Comparison of ENCODE assay signal across 13 mouse cellular contexts in genomic region chr10:24823265-24823664, GRCm38 (mm10). TPM values are rescaled to one million over a fixed set of nuclear protein-coding genes. Genes with fewer than 3 reads are reported as not detected.
DNase-seq lines count a peak whose midpoint lies in the region; ATAC-seq and TF ChIP-seq lines count a peak whose summit lies in the region.
"Had no signal": no experiment of that assay in that cellular context is flagged by ENCODE, and none has a peak within 500 bp of the region (broad histone marks: within the 10 kb centered on the region; RNA-seq: fewer than 3 reads in every experiment).

No protein-coding gene starts in this region.

- no peak overlapping the region for H3K4me2 ChIP-seq in limb, embryonic 12.5 days
- H3K4me2 ChIP-seq in intestine, embryonic 16.5 days (ENCODE audit: low read depth, low read length), result no peak overlapping the region
- H3K4me2 ChIP-seq in myocyte (ENCODE audit: low read depth), result peak overlapping the region; percentile 45
- H3K4me2 ChIP-seq: neural tube, embryonic 12.5 days had no signal

- H3K4me1 ChIP-seq in limb, embryonic 12.5 days (replicated peaks), result peaks cover 9% of the 10 kb centered on the region
- H3K4me1 ChIP-seq in limb, embryonic 10.5 days, result peaks cover 10% of the 10 kb centered on the region; the same call in 1 of the 2 replicates
- peaks cover 3% of the 10 kb centered on the region; the same call in 1 of the 2 replicates for H3K4me1 ChIP-seq in brown adipose tissue, adult 24 weeks (ENCODE audit: control insufficient read depth, insufficient read depth, insufficient read length, low read length)
- peaks cover 9% of the 10 kb centered on the region; the same call in 1 of the 2 replicates for H3K4me1 ChIP-seq in intestine, embryonic 16.5 days (ENCODE audit: control insufficient read depth, insufficient read depth, low read length)
- H3K4me1 ChIP-seq: neural tube, embryonic 12.5 days had no signal

- no peaks in the 10 kb centered on the region for H3K36me3 ChIP-seq in limb, embryonic 12.5 days
- peaks cover 4% of the 10 kb centered on the region; the same call in 1 of the 2 replicates for H3K36me3 ChIP-seq in limb, embryonic 10.5 days
- H3K36me3 ChIP-seq in intestine, embryonic 16.5 days (ENCODE audit: control insufficient read depth, insufficient read depth, low read length), result no peaks in the 10 kb centered on the region
- H3K36me3 ChIP-seq in myocyte (ENCODE audit: control insufficient read depth, insufficient read depth), result no peaks in the 10 kb centered on the region
- H3K36me3 ChIP-seq: forebrain, embryonic 10.5 days; neural tube, embryonic 12.5 days had no signal

- no peaks in the 10 kb centered on the region for H3K27me3 ChIP-seq in limb, embryonic 12.5 days
- no peaks in the 10 kb centered on the region for H3K27me3 ChIP-seq in limb, embryonic 10.5 days (ENCODE audit: low read depth, poor library complexity, severe bottlenecking)
- H3K27me3 ChIP-seq in intestine, embryonic 16.5 days (replicated peaks; ENCODE audit: control insufficient read depth, insufficient read depth, low read length), result no peaks in the 10 kb centered on the region
- no peaks in the 10 kb centered on the region for H3K27me3 ChIP-seq in myocyte (ENCODE audit: control insufficient read depth, insufficient read depth, insufficient read length)
- H3K27me3 ChIP-seq: neural tube, embryonic 12.5 days had no signal

- no peak overlapping the region for H3K4me3 ChIP-seq in limb, embryonic 12.5 days (replicated peaks)
- H3K4me3 ChIP-seq in limb, embryonic 10.5 days, result no peak overlapping the region
- H3K4me3 ChIP-seq in brown adipose tissue, adult 24 weeks (ENCODE audit: insufficient read depth, low read depth, low read length), result peak overlapping the region; percentile 43; the same call in 1 of the 2 replicates
- no peak overlapping the region for H3K4me3 ChIP-seq in intestine, embryonic 16.5 days (ENCODE audit: low read length)
- H3K4me3 ChIP-seq in myocyte, result no peak overlapping the region
- H3K4me3 ChIP-seq: forebrain, embryonic 10.5 days; neural tube, embryonic 12.5 days had no signal

- H3ac ChIP-seq in myocyte (ENCODE audit: control insufficient read depth, insufficient read length), result no peak overlapping the region

- no peak for DNase-seq in limb, embryonic 10.5 days (ENCODE audit: low spot score)
- DNase-seq in urinary bladder, postnatal 25 days (ENCODE audit: low spot score), result no peak
- no peak for DNase-seq in cerebellum, postnatal 36 days
- DNase-seq: adrenal gland, adult 2 months; cerebellum, postnatal 10 days; gastrocnemius, postnatal 36 days had no signal

- TF ChIP-seq POLR2A in myocyte (IDR thresholded peaks at IDR 0.05; ENCODE audit: insufficient read length, low read depth), result no peak

- no peaks in the 10 kb centered on the region for H3K9me3 ChIP-seq in limb, embryonic 12.5 days
- H3K9me3 ChIP-seq in limb, embryonic 10.5 days (replicated peaks), result no peaks in the 10 kb centered on the region
- no peaks in the 10 kb centered on the region for H3K9me3 ChIP-seq in intestine, embryonic 16.5 days (ENCODE audit: control insufficient read depth, low read length)
- H3K9me3 ChIP-seq: forebrain, embryonic 10.5 days; neural tube, embryonic 12.5 days had no signal

- no peak overlapping the region for H3K9ac ChIP-seq in limb, embryonic 12.5 days (replicated peaks)
- no peak overlapping the region; the same call in 1 of the 2 replicates for H3K9ac ChIP-seq in intestine, embryonic 16.5 days (ENCODE audit: low read depth, low read length)
- H3K9ac ChIP-seq: neural tube, embryonic 12.5 days had no signal

- 47% methylated on average over 1 of the region's 1 CpGs for WGBS in limb, embryonic 12.5 days
- WGBS in limb, embryonic 10.5 days, result 72% methylated on average over 1 of the region's 1 CpGs
- WGBS in intestine, embryonic 16.5 days, result 25% methylated on average over 1 of the region's 1 CpGs

- no peaks in the 10 kb centered on the region for H3K79me2 ChIP-seq in myocyte (ENCODE audit: control insufficient read depth, insufficient read depth)

- peak; percentile 68; the same call in 1 of the 2 replicates for ATAC-seq in limb, embryonic 12.5 days (ENCODE audit: insufficient number of reproducible peaks, insufficient read depth, low FRiP score, low TSS enrichment, low read depth)
- peak; percentile 39; the same call in 1 of the 2 replicates for ATAC-seq in intestine, embryonic 16.5 days
- no peak for ATAC-seq in monocyte, adult 5-6 weeks (replicated peaks; ENCODE audit: insufficient number of reproducible peaks, low FRiP score, low TSS enrichment, poor library complexity, severe bottlenecking)

- H3K27ac ChIP-seq in limb, embryonic 12.5 days, result peak overlapping the region; percentile 41; the same call in 1 of the 2 replicates
- H3K27ac ChIP-seq in limb, embryonic 10.5 days, result no peak overlapping the region
- H3K27ac ChIP-seq in brown adipose tissue, adult 24 weeks (replicated peaks; ENCODE audit: low read depth, low read length), result no peak overlapping the region; the same call in 1 of the 2 replicates
- H3K27ac ChIP-seq in intestine, embryonic 16.5 days (ENCODE audit: low read length), result peak overlapping the region; percentile 7; the same call in 1 of the 2 replicates
- H3K27ac ChIP-seq: forebrain, embryonic 10.5 days; neural tube, embryonic 12.5 days had no signal

TF ChIP-seq in myocyte, 11 proteins besides CTCF, POLR2A, EP300 and RAD21:
- TF ChIP-seq SRF (IDR thresholded peaks at IDR 0.05; ENCODE audit: control insufficient read depth, insufficient read length, low read depth), result no peak
- TF ChIP-seq MAX (IDR thresholded peaks at IDR 0.05; ENCODE audit: low read depth), result no peak
- TF ChIP-seq POLR2AphosphoS2 (IDR thresholded peaks at IDR 0.05; ENCODE audit: insufficient read length, low read depth), result no peak
- no peak for TF ChIP-seq CEBPB (IDR thresholded peaks at IDR 0.05; ENCODE audit: insufficient read depth, poor library complexity, severe bottlenecking)
- no peak for TF ChIP-seq MYOD1 (IDR thresholded peaks at IDR 0.05; ENCODE audit: control insufficient read depth in 1 of 3, insufficient read length in 2 of 3, low read depth in 2 of 3)
- no peak for TF ChIP-seq REST (IDR thresholded peaks at IDR 0.05; ENCODE audit: insufficient read depth, insufficient read length)
- no peak for TF ChIP-seq TCF3 (IDR thresholded peaks at IDR 0.05; ENCODE audit: insufficient read length, low read depth)
- no peak for TF ChIP-seq TCF12 (IDR thresholded peaks at IDR 0.05; ENCODE audit: insufficient read depth, poor library complexity, severe bottlenecking)
- TF ChIP-seq MYOG (IDR thresholded peaks at IDR 0.05; ENCODE audit: control insufficient read depth in 1 of 3, insufficient read depth in 1 of 3, insufficient read length in 2 of 3, low read depth in 2 of 3), result no peak
- no peak for TF ChIP-seq E2F4 (IDR thresholded peaks at IDR 0.05; ENCODE audit: insufficient read depth)
- TF ChIP-seq USF1 (IDR thresholded peaks at IDR 0.05; ENCODE audit: low read depth), result no peak

RNA-seq across cellular contexts. Expression of gene Enpp3, which starts 19.4 kb away (rescaled TPM):
- 6.3 and 7.9 TPM in 2 replicates for polyA plus RNA-seq in limb, embryonic 12.5 days (2016; fragmentation: Nextera tagmentation; extraction: Ambion mirVana)
- 5.3 and 7.8 TPM in 2 replicates for polyA plus RNA-seq in limb, embryonic 10.5 days (2016; fragmentation: Nextera tagmentation; extraction: Ambion mirVana)
- polyA plus RNA-seq in brown adipose tissue, adult 24 weeks (2012; ENCODE audit: insufficient read depth, insufficient read length, missing spikeins), result 2.2 and 5.0 TPM in 2 replicates
- polyA plus RNA-seq in intestine, embryonic 16.5 days (2015; fragmentation: Nextera tagmentation; extraction: Ambion mirVana), result 25.1 and 38.5 TPM in 2 replicates
- polyA plus RNA-seq in myocyte (2012; fragmentation: generic; extraction: Trizol), result 3.6 TPM
- not detected in 3 replicates for total RNA-seq in monocyte, adult 5-6 weeks (2017)

RNA-seq across cellular contexts. Expression of gene Med23, which starts 46.5 kb away (rescaled TPM):
- polyA plus RNA-seq in limb, embryonic 12.5 days (2016; fragmentation: Nextera tagmentation; extraction: Ambion mirVana), result 35.6 and 35.7 TPM in 2 replicates
- 29.7 and 34.7 TPM in 2 replicates for polyA plus RNA-seq in limb, embryonic 10.5 days (2016; fragmentation: Nextera tagmentation; extraction: Ambion mirVana)
- polyA plus RNA-seq in brown adipose tissue, adult 24 weeks (2012; ENCODE audit: insufficient read depth, insufficient read length, missing spikeins), result 8.2 and 10.4 TPM in 2 replicates
- polyA plus RNA-seq in intestine, embryonic 16.5 days (2015; fragmentation: Nextera tagmentation; extraction: Ambion mirVana), result 14.6 and 15.7 TPM in 2 replicates
- polyA plus RNA-seq in myocyte (2012; fragmentation: generic; extraction: Trizol), result 9.7 TPM
- 17.7 to 29.1 TPM (median 22.7 TPM) in 3 replicates for total RNA-seq in monocyte, adult 5-6 weeks (2017)

Comparison
In these comparisons a context has a peak if more than half of its experiments do, and no peak if none do; other contexts are left out.
1. H3K27ac ChIP-seq: peak in limb, embryonic 12.5 days (single experiment) and intestine, embryonic 16.5 days (single experiment); none in limb, embryonic 10.5 days (single experiment) and brown adipose tissue, adult 24 weeks (single experiment).